Mouse (Mus musculus) small intestine, adult 2 months (tissue): Measurements from ENCODE around the gene Arhgap35.

Experiments used
- CTCF ChIP-seq: fragments of 200-500 bp; IDR thresholded peaks from 2 replicates; pipeline ENCODE4 v1.5.1; 2012; ENCODE audit warnings: low read depth, mild to moderate bottlenecking, control low read depth, inconsistent platforms, low read length, moderate library complexity, mixed read lengths; ENCODE audit not compliant: insufficient replicate concordance, insufficient read length; ENCODE audit errors: extremely low read depth
- POLR2A ChIP-seq: fragments of 200-500 bp; IDR thresholded peaks from 2 replicates; pipeline ENCODE4 v1.6.1; 2012; ENCODE audit warnings: low read depth, mild to moderate bottlenecking, control low read depth, inconsistent platforms, low read length, moderate library complexity

DNA sequence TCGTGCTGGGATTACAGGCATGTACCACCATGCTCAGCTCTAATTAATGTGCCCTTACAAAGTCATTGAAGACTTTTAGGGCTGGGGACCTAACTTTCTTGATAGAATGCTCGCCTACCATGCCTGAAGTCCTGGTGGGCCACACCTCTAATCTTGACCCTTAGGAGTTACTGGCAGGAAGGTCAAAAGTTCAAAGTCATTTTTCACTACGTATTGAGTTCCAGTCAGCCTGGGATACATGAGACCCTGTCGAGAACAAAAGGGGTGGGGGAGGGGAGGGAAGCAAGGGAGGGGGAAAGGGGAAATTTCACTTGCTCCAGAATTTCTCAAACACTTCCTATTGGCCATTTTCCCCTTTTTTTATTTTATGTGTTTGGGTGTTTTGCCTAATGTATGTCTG, 8.3 kb upstream of the Arhgap35 start:
- TF ChIP-seq CTCF (no peak), POLR2A (no peak)
